Mouse (Mus musculus) liver, embryonic 11.5 days (tissue): ENCODE measurements around the gene Tbx15. TPM values are rescaled to one million over a fixed set of nuclear protein-coding genes. Genes with fewer than 3 reads are reported as not detected.

Source experiments
- ATAC-seq: fragments of 200-750 bp; cut with Nextera tagmentation; replicated peaks from 2 replicates; pipeline ENCODE4 v1.8.0; 2017; ENCODE audit warnings: moderate number of reproducible peaks, mild to moderate bottlenecking, moderate TSS enrichment, moderate library complexity; ENCODE audit not compliant: low FRiP score
- DNase-seq: peaks from one replicate; pipeline ENCODE4 v3.0.0-alpha.2; 2017; ENCODE audit warnings: low spot score
- H3K27ac ChIP-seq: fragments of 300-500 bp; sonication (generic); 2 replicates; pipeline ENCODE4 v1.5.1; 2014; ENCODE audit warnings: mild to moderate bottlenecking, low read depth, low read length, control low read depth
- H3K27me3 ChIP-seq: fragments of 300-500 bp; sonication (generic); replicated peaks from 2 replicates; pipeline ENCODE4 v1.6.1; 2014; ENCODE audit warnings: low read length, mixed read lengths; ENCODE audit not compliant: control insufficient read depth, insufficient read depth
- H3K36me3 ChIP-seq: fragments of 300-500 bp; sonication (generic); 2 replicates; pipeline ENCODE4 v1.6.1; 2014; ENCODE audit warnings: mild to moderate bottlenecking, low read length, moderate library complexity, mixed read lengths; ENCODE audit not compliant: control insufficient read depth, insufficient read depth
- H3K4me1 ChIP-seq: fragments of 300-500 bp; sonication (generic); replicated peaks from 2 replicates; pipeline ENCODE4 v1.6.1; 2014; ENCODE audit warnings: low read length, mixed read lengths; ENCODE audit not compliant: control insufficient read depth, insufficient read depth
- H3K4me2 ChIP-seq: fragments of 300-500 bp; sonication (generic); 2 replicates; pipeline ENCODE4 v1.6.1; 2014; ENCODE audit warnings: mild to moderate bottlenecking, control low read depth, moderate library complexity
- H3K4me3 ChIP-seq: fragments of 300-500 bp; sonication (generic); 2 replicates; pipeline ENCODE4 v1.5.1; 2014; ENCODE audit warnings: low read depth, low read length, control low read depth
- H3K9ac ChIP-seq: fragments of 300-500 bp; sonication (generic); 2 replicates; pipeline ENCODE4 v1.6.1; 2014; ENCODE audit warnings: low read depth, low read length, control low read depth
- H3K9me3 ChIP-seq: fragments of 300-500 bp; sonication (generic); 2 replicates; pipeline ENCODE4 v1.6.1; 2016; ENCODE audit warnings: low read length, inconsistent platforms, mixed read lengths; ENCODE audit not compliant: control insufficient read depth
- WGBS: fragments of 180-500 bp; shearing (Covaris S2); extraction: QIAGEN DNeasy Blood & Tissue Kit; methylation state at CpG from one replicate; pipeline ENCODE4 v1.1.7; 2014; 5-methylcytosine and 5-hydroxymethylcytosine counted together
- polyA plus RNA-seq: library from polyadenylated mRNA; unstranded; fragments of >200 nt; fragmentation: Nextera tagmentation; extraction: Ambion mirVana; gene quantifications from 2 replicates; pipeline ENCODE4 v1.2.1, GENCODE M21; 2014

The Tbx15 gene
- polyA plus RNA-seq, 1 experiment from 2014 or later, result 0.45 TPM

- H3K4me1 ChIP-seq, result no peaks in the 10 kb centered on the region
- H3K4me3 ChIP-seq, result no peak overlapping the region
- H3K36me3 ChIP-seq, result no peaks in the 10 kb centered on the region
- H3K4me2 ChIP-seq, result no peak overlapping the region
- WGBS, result 41% methylated on average over 2 of the region's 2 CpGs
- no peak for DNase-seq
- H3K9me3 ChIP-seq, result no peaks in the 10 kb centered on the region
- no peak overlapping the region for H3K9ac ChIP-seq
- H3K27me3 ChIP-seq, result peaks cover 94% of the 10 kb centered on the region
- no peak for ATAC-seq
- H3K27ac ChIP-seq, result no peak overlapping the region
These were observed 20.2 kb downstream of the Tbx15 start for GRCm38 (mm10) chr3:99260395-99260794.

GRCm38 (mm10) chr3:99261371-99261791, 21.2 kb downstream of the Tbx15 start:
- Histone ChIP-seq H3K36me3 (no peaks in the 10 kb centered on the region), H3K9ac (no peak overlapping the region), H3K4me1 (no peaks in the 10 kb centered on the region), H3K27ac (no peak overlapping the region), H3K27me3 (peaks cover 84% of the 10 kb centered on the region), H3K4me2 (no peak overlapping the region), H3K4me3 (no peak overlapping the region), H3K9me3 (no peaks in the 10 kb centered on the region)
- peak; percentile 35 for DNase-seq
- ATAC-seq, result no peak
- 2% methylated on average over 18 of the region's 18 CpGs for WGBS

- ATAC-seq (no peak), DNase-seq (no peak)
- no peak overlapping the region for H3K27ac ChIP-seq
- H3K4me2 ChIP-seq, result no peak overlapping the region
- no peaks in the 10 kb centered on the region for H3K4me1 ChIP-seq
- 7% methylated on average over 2 of the region's 2 CpGs for WGBS
- peaks cover 78% of the 10 kb centered on the region for H3K27me3 ChIP-seq
- H3K4me3 ChIP-seq, result no peak overlapping the region
- no peaks in the 10 kb centered on the region for H3K36me3 ChIP-seq
- H3K9me3 ChIP-seq, result no peaks in the 10 kb centered on the region
- H3K9ac ChIP-seq, result no peak overlapping the region
These were observed 21.8 kb downstream of the Tbx15 start for GRCm38 (mm10) chr3:99261986-99262385.

- Histone ChIP-seq H3K9me3 (no peaks in the 10 kb centered on the region), H3K36me3 (no peaks in the 10 kb centered on the region), H3K27ac (no peak overlapping the region), H3K4me2 (no peak overlapping the region), H3K4me1 (no peaks in the 10 kb centered on the region), H3K4me3 (no peak overlapping the region), H3K27me3 (peaks cover 63% of the 10 kb centered on the region), H3K9ac (no peak overlapping the region)
- 25% methylated on average over 9 of the region's 9 CpGs for WGBS
- DNase-seq, result no peak
- no peak for ATAC-seq
These were observed 23.3 kb downstream of the Tbx15 start for GRCm38 (mm10) chr3:99263471-99263903.

GRCm38 (mm10) chr3:99264695-99265094, 24.5 kb downstream of the Tbx15 start:
- Histone ChIP-seq H3K9me3 (no peaks in the 10 kb centered on the region), H3K4me2 (no peak overlapping the region), H3K36me3 (no peaks in the 10 kb centered on the region), H3K9ac (no peak overlapping the region), H3K4me1 (no peaks in the 10 kb centered on the region), H3K27me3 (peaks cover 52% of the 10 kb centered on the region), H3K4me3 (no peak overlapping the region), H3K27ac (no peak overlapping the region)
- DNase-seq (no peak), ATAC-seq (peak; percentile 64; the same call in 1 of the 2 replicates)
- WGBS, result 38% methylated on average over 7 of the region's 7 CpGs

GRCm38 (mm10) chr3:99266752-99267303, 26.6 kb downstream of the Tbx15 start:
- H3K4me2 ChIP-seq, result no peak overlapping the region
- WGBS, result 54% methylated on average over 10 of the region's 10 CpGs
- H3K4me1 ChIP-seq, result no peaks in the 10 kb centered on the region
- no peak overlapping the region for H3K9ac ChIP-seq
- no peaks in the 10 kb centered on the region for H3K9me3 ChIP-seq
- H3K36me3 ChIP-seq, result no peaks in the 10 kb centered on the region
- H3K27ac ChIP-seq, result no peak overlapping the region
- no peak for ATAC-seq
- no peak overlapping the region for H3K4me3 ChIP-seq
- peaks cover 33% of the 10 kb centered on the region for H3K27me3 ChIP-seq
- no peak for DNase-seq

- WGBS, result 65% methylated on average over 12 of the region's 12 CpGs
- Histone ChIP-seq H3K27ac (no peak overlapping the region), H3K36me3 (no peaks in the 10 kb centered on the region), H3K9ac (no peak overlapping the region), H3K27me3 (no peaks in the 10 kb centered on the region; the same call in 1 of the 2 replicates), H3K4me1 (no peaks in the 10 kb centered on the region), H3K9me3 (no peaks in the 10 kb centered on the region), H3K4me3 (no peak overlapping the region), H3K4me2 (no peak overlapping the region)
- ATAC-seq, result no peak
- DNase-seq, result no peak
These were observed 37.9 kb downstream of the Tbx15 start for GRCm38 (mm10) chr3:99277973-99278580.

GRCm38 (mm10) chr3:99279718-99280117, 39.5 kb downstream of the Tbx15 start:
- H3K4me2 ChIP-seq, result no peak overlapping the region
- no peak overlapping the region for H3K27ac ChIP-seq
- no peaks in the 10 kb centered on the region for H3K4me1 ChIP-seq
- H3K9me3 ChIP-seq, result no peaks in the 10 kb centered on the region
- DNase-seq (no peak), ATAC-seq (no peak)
- H3K27me3 ChIP-seq, result no peaks in the 10 kb centered on the region; the same call in 1 of the 2 replicates
- H3K36me3 ChIP-seq, result no peaks in the 10 kb centered on the region
- H3K4me3 ChIP-seq, result no peak overlapping the region
- H3K9ac ChIP-seq, result no peak overlapping the region
- WGBS, result 54% methylated on average over 3 of the region's 3 CpGs

GRCm38 (mm10) chr3:99281453-99281852, 41.3 kb downstream of the Tbx15 start:
- Histone ChIP-seq H3K4me2 (no peak overlapping the region), H3K9me3 (no peaks in the 10 kb centered on the region), H3K4me1 (no peaks in the 10 kb centered on the region), H3K36me3 (no peaks in the 10 kb centered on the region), H3K4me3 (no peak overlapping the region), H3K27me3 (no peaks in the 10 kb centered on the region; the same call in 1 of the 2 replicates), H3K27ac (no peak overlapping the region), H3K9ac (no peak overlapping the region)
- 60% methylated on average over 4 of the region's 4 CpGs for WGBS
- ATAC-seq (no peak), DNase-seq (no peak)
